Mouse (Mus musculus) heart, adult 2 months (tissue): ENCODE results near the gene Clrn3. TPM values are rescaled to one million over a fixed set of nuclear protein-coding genes. Genes with fewer than 3 reads are reported as not detected.

ENCODE experiments used
- DNase-seq, 2 experiments: peaks; one replicate each; pipeline ENCODE4 v3.0.0; 2021
- H3K27ac ChIP-seq: fragments of 200-600 bp; 2 replicates; pipeline ENCODE4 v1.8.1; 2022
- H3K27me3 ChIP-seq: fragments of 200-500 bp; 2 replicates; pipeline ENCODE4 v1.6.1; 2012; ENCODE audit warnings: mild to moderate bottlenecking, low read length, inconsistent platforms, mixed read lengths; ENCODE audit not compliant: control insufficient read depth, insufficient read depth
- H3K36me3 ChIP-seq: fragments of 200-500 bp; 2 replicates; pipeline ENCODE4 v1.6.1; 2012; ENCODE audit warnings: low read length, inconsistent platforms; ENCODE audit not compliant: control insufficient read depth, insufficient read depth
- H3K4me1 ChIP-seq: fragments of 200-500 bp; 2 replicates; pipeline ENCODE4 v1.6.1; 2011; ENCODE audit warnings: low read length; ENCODE audit not compliant: control insufficient read depth, insufficient read depth
- H3K4me3 ChIP-seq: fragments of 200-600 bp; 2 replicates; pipeline ENCODE4 v1.8.1; 2022
- H3K79me2 ChIP-seq: fragments of 200-500 bp; replicated peaks from 2 replicates; pipeline ENCODE4 v1.6.1; 2012; ENCODE audit warnings: mild to moderate bottlenecking, inconsistent platforms, low read length, moderate library complexity, mixed read lengths; ENCODE audit not compliant: control insufficient read depth, insufficient read depth
- H3K9ac ChIP-seq: fragments of 200-500 bp; 2 replicates; pipeline ENCODE4 v1.6.1; 2012; ENCODE audit warnings: low read depth, mild to moderate bottlenecking, control low read depth, inconsistent platforms, low read length, mixed read lengths
- CTCF ChIP-seq: fragments of 200-600 bp; IDR thresholded peaks from 2 replicates; pipeline ENCODE4 v1.8.1; 2022; ENCODE audit warnings: antibody characterized with exemption, mild to moderate bottlenecking, moderate library complexity
- EP300 ChIP-seq: fragments of 200-500 bp; IDR thresholded peaks from 2 replicates; pipeline ENCODE4 v1.6.1; 2011; ENCODE audit warnings: low read depth, low read length, control low read depth; ENCODE audit not compliant: insufficient read depth
- POLR2A ChIP-seq: fragments of 200-500 bp; IDR thresholded peaks from 2 replicates; pipeline ENCODE4 v1.6.1; 2011; ENCODE audit warnings: mild to moderate bottlenecking, low read depth, low read length, control low read depth; ENCODE audit not compliant: insufficient read depth
- WGBS: fragments of 180-500 bp; shearing (Covaris S2); methylation state at CpG from one replicate; pipeline ENCODE4 v1.1.7; 2018; 5-methylcytosine and 5-hydroxymethylcytosine counted together
- intact Hi-C: fragments of 180-260 bp; cut with DNase I; formaldehyde crosslinking; loops from one replicate; pipeline ENCODE4 v1.15.1; 2025
- polyA plus RNA-seq: library from polyadenylated mRNA; depleted of rRNA; stranded (reverse); fragments of >200 nt; gene quantifications from 2 replicates; pipeline ENCODE4 v1.2.3, GENCODE M21; 2012
- total RNA-seq, 2 experiments: library from RNA; stranded (reverse); gene quantifications; 2 replicates each; pipeline ENCODE4 v1.2.3; 2021

Clrn3 gene
- total and polyA plus RNA-seq, 3 experiments: not detected

- Histone ChIP-seq H3K27me3 (no peaks in the 10 kb centered on the region), H3K36me3 (no peaks in the 10 kb centered on the region), H3K79me2 (no peaks in the 10 kb centered on the region), H3K27ac (no peak overlapping the region), H3K9ac (no peak overlapping the region), H3K4me3 (no peak overlapping the region), H3K4me1 (no peaks in the 10 kb centered on the region)
- intact Hi-C loops: loop anchor here (5.0 kb wide), 1 partner anchor 203 kb away; no protein-coding TSS in a partner anchor
- WGBS: 48% methylated on average over 2 of the region's 2 CpGs
- no peak for DNase-seq
- TF ChIP-seq EP300 (no peak), POLR2A (no peak), CTCF (no peak)
These were observed 6.2 kb upstream of the Clrn3 start for GRCm38 (mm10) chr7:135534548-135535189.

- Histone ChIP-seq H3K4me1 (no peaks in the 10 kb centered on the region), H3K79me2 (no peaks in the 10 kb centered on the region), H3K36me3 (no peaks in the 10 kb centered on the region), H3K9ac (no peak overlapping the region), H3K4me3 (no peak overlapping the region), H3K27ac (no peak overlapping the region), H3K27me3 (no peaks in the 10 kb centered on the region)
- intact Hi-C loops: no loop called here
- WGBS: 80% methylated on average over 2 of the region's 2 CpGs
- TF ChIP-seq CTCF (no peak), POLR2A (no peak), EP300 (no peak)
- no peak for DNase-seq
These were observed 614 bp upstream of the Clrn3 start for GRCm38 (mm10) chr7:135529068-135529467.

GRCm38 (mm10) chr7:135527169-135527568, 1.3 kb downstream of the Clrn3 start:
- Histone ChIP-seq H3K79me2 (no peaks in the 10 kb centered on the region), H3K36me3 (no peaks in the 10 kb centered on the region), H3K9ac (no peak overlapping the region), H3K4me1 (peaks cover under 1% of the 10 kb centered on the region; the same call in 1 of the 2 replicates), H3K27me3 (no peaks in the 10 kb centered on the region), H3K27ac (no peak overlapping the region), H3K4me3 (no peak overlapping the region)
- TF ChIP-seq EP300 (no peak), CTCF (no peak)
- intact Hi-C loops: no loop called here
- WGBS: 19% methylated on average over 3 of the region's 3 CpGs
- no peak for DNase-seq

GRCm38 (mm10) chr7:135526574-135527152, 1.8 kb downstream of the Clrn3 start:
- 76% methylated on average over 3 of the region's 3 CpGs for WGBS
- H3K4me3 ChIP-seq: no peak overlapping the region
- no peaks in the 10 kb centered on the region for H3K79me2 ChIP-seq

GRCm38 (mm10) chr7:135524424-135524967, 4.0 kb downstream of the Clrn3 start:
- DNase-seq: no peak
- Histone ChIP-seq H3K4me1 (peaks cover 2% of the 10 kb centered on the region), H3K36me3 (no peaks in the 10 kb centered on the region), H3K27ac (no peak overlapping the region), H3K79me2 (no peaks in the 10 kb centered on the region), H3K27me3 (no peaks in the 10 kb centered on the region), H3K9ac (no peak overlapping the region), H3K4me3 (no peak overlapping the region)
- TF ChIP-seq CTCF: no peak
- no peak for TF ChIP-seq EP300
- no peak for TF ChIP-seq POLR2A
- intact Hi-C loops: no loop called here
- 95% methylated on average over 6 of the region's 6 CpGs for WGBS

More at GRCm38 (mm10) chr7:135526574-135527152, 1.8 kb downstream of the Clrn3 start:
- Histone ChIP-seq H3K27ac (no peak overlapping the region), H3K36me3 (no peaks in the 10 kb centered on the region), H3K4me1 (peaks cover 2% of the 10 kb centered on the region), H3K27me3 (no peaks in the 10 kb centered on the region), H3K9ac (no peak overlapping the region)
- intact Hi-C loops: no loop called here
- DNase-seq: no peak
- TF ChIP-seq EP300 (no peak), POLR2A (no peak), CTCF (no peak)

GRCm38 (mm10) chr7:135523981-135524380, 4.5 kb downstream of the Clrn3 start:
- peaks cover 2% of the 10 kb centered on the region for H3K4me1 ChIP-seq
- H3K9ac ChIP-seq: no peak overlapping the region
- no peak overlapping the region for H3K4me3 ChIP-seq
- H3K27ac ChIP-seq: no peak overlapping the region
- no peaks in the 10 kb centered on the region for H3K27me3 ChIP-seq
- 28% methylated on average over 4 of the region's 4 CpGs for WGBS
- DNase-seq: no peak
- intact Hi-C loops: no loop called here
- H3K36me3 ChIP-seq: no peaks in the 10 kb centered on the region
- no peaks in the 10 kb centered on the region for H3K79me2 ChIP-seq
- TF ChIP-seq POLR2A (no peak), EP300 (no peak), CTCF (no peak)
